Mouse (Mus musculus) stomach, embryonic 14.5 days (tissue): ENCODE measurements around the gene Ank3. TPM values are rescaled to one million over a fixed set of nuclear protein-coding genes. Genes with fewer than 3 reads are reported as not detected.

Experiments
- ATAC-seq: fragments of 200-750 bp; cut with Nextera tagmentation; 2 replicates; pipeline ENCODE4 v1.8.0; 2017; ENCODE audit warnings: low read depth, moderate TSS enrichment; ENCODE audit not compliant: insufficient number of reproducible peaks, insufficient read depth, low FRiP score
- H3K27ac ChIP-seq: fragments of 300-500 bp; sonication (generic); 2 replicates; pipeline ENCODE4 v1.5.1; 2014; ENCODE audit warnings: mild to moderate bottlenecking, low read length, moderate library complexity, mixed read lengths
- H3K27me3 ChIP-seq: fragments of 300-500 bp; sonication (generic); 2 replicates; pipeline ENCODE4 v1.6.1; 2014; ENCODE audit warnings: low read length, control low read depth, mixed read lengths; ENCODE audit not compliant: control insufficient read depth, insufficient read depth
- H3K36me3 ChIP-seq: fragments of 300-500 bp; sonication (generic); 2 replicates; pipeline ENCODE4 v1.6.1; 2014; ENCODE audit warnings: mild to moderate bottlenecking, control low read depth, low read length, moderate library complexity, mixed read lengths; ENCODE audit not compliant: control insufficient read depth, insufficient read depth
- H3K4me1 ChIP-seq: fragments of 300-500 bp; sonication (generic); 2 replicates; pipeline ENCODE4 v1.6.1; 2014; ENCODE audit warnings: low read length, control low read depth, mixed read lengths; ENCODE audit not compliant: control insufficient read depth, insufficient read depth
- H3K4me2 ChIP-seq: fragments of 300-500 bp; sonication (generic); replicated peaks from 2 replicates; pipeline ENCODE4 v1.6.1; 2014; ENCODE audit warnings: low read depth, low read length, control low read depth
- H3K4me3 ChIP-seq: fragments of 300-500 bp; sonication (generic); 2 replicates; pipeline ENCODE4 v1.5.1; 2014; ENCODE audit warnings: low read depth, low read length, control low read depth
- H3K9ac ChIP-seq: fragments of 300-500 bp; sonication (generic); replicated peaks from 2 replicates; pipeline ENCODE4 v1.6.1; 2014; ENCODE audit warnings: low read depth, mild to moderate bottlenecking, control low read depth, low read length, moderate library complexity, mixed read lengths
- H3K9me3 ChIP-seq: fragments of 300-500 bp; sonication (generic); 2 replicates; pipeline ENCODE4 v1.6.1; 2016; ENCODE audit warnings: low read depth, low read length, control low read depth; ENCODE audit not compliant: control insufficient read depth
- WGBS: fragments of 180-500 bp; shearing (Covaris S2); extraction: QIAGEN DNeasy Blood & Tissue Kit; methylation state at CpG from one replicate; pipeline ENCODE4 v1.1.7; 2014; 5-methylcytosine and 5-hydroxymethylcytosine counted together
- polyA plus RNA-seq: library from polyadenylated mRNA; unstranded; fragments of >200 nt; fragmentation: Nextera tagmentation; extraction: Ambion mirVana; gene quantifications from 2 replicates; pipeline ENCODE4 v1.2.1, GENCODE M21; 2014

Gene Ank3
- polyA plus RNA-seq, 1 experiment from 2014 or later: 46.1 TPM

GRCm38 (mm10) chr10:69634891-69635290 lies 236.3 kb downstream of the Ank3 start:
- Histone ChIP-seq H3K4me1 (0 out of 2 replicates have a peak, but pooled peaks cover 3% of the 10 kb centered on the region), H3K9ac (no peak overlapping the region), H3K27ac (no peak overlapping the region), H3K4me2 (no peak overlapping the region), H3K4me3 (no peak overlapping the region), H3K27me3 (no peaks in the 10 kb centered on the region), H3K9me3 (no peaks in the 10 kb centered on the region), H3K36me3 (no peaks in the 10 kb centered on the region)
- ATAC-seq: no peak
- whole genome bisulfite sequencing: 84% methylated on average over 5 of the region's 5 CpGs

DNA sequence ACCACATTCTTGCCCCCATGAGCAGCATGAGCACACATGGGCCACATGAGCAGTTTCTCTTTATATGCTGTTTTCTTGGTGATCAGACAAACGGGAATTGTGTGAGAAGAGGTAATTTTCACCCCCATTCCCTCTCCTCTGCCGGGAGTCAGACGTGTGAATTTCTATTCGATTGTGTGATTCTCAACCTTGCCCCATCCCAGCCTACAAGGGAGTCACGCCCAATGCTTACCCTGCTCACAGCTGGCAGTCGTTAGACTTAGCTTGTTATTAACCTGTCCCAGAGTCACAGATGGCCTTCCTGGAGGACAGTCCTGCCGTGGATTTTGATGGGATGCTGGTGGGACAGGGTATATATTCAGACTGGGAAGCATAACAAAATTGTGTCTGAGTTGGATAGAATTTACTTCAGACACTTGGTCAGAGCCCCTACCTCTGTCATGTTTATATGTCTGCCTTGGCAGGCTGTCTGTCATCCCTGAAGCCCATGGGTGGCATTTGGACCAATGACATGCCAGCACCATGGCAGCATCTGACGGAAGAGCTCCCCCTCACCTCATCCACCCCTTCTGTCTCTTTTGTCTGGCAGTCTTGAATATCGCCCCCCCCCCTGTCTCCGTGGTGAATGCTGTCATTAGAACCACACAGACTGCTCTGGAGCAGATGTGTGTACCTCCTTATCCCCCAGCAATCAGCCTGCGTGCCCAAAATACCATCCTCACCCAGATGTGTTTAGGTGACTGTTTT lies 237.5 kb downstream of the Ank3 start:
- Histone ChIP-seq H3K9me3 (no peaks in the 10 kb centered on the region), H3K4me2 (no peak overlapping the region), H3K4me3 (no peak overlapping the region), H3K36me3 (no peaks in the 10 kb centered on the region), H3K27me3 (no peaks in the 10 kb centered on the region), H3K4me1 (no peaks in the 10 kb centered on the region), H3K27ac (no peak overlapping the region), H3K9ac (no peak overlapping the region)
- ATAC-seq: no peak
- WGBS: 52% methylated on average over 11 of the region's 11 CpGs

DNA sequence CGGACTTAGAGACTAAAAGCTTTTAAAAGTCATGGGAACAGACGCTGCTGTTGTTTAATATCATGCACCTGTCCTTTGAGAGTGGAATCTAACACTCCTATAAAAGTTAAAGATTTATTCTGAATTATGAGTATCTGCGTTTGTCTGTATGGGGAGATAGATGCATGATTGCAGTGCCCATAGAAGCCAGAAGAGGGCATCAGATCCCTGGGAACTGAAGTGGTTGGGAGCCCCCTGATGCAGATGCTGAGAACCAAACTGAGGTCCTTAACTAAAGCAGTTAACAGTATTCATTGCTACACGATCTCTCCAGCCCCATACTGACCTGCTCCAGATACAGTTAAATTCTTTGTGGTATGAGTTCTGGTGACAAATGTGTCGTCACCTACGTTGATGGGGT lies 240.6 kb downstream of the Ank3 start:
- no peak overlapping the region for H3K27ac ChIP-seq

DNA sequence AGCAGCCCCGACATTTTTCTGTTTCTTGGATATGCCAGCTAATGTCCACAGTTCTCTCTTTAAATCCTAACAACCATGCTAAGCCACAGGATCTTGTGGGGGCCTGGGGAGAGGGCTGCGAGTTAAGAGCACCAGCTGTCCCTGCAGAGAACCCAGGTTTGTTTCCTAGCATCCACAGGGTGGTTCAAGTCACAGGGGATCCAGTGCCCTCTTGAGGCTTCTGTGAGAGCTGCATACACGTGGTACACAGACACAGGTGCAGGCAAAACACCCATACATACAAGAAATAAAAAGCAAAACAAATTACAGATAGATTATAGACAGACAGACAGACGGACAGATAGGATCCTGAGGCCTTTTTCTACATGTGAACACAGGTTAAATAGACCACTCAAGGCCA lies 242.0 kb downstream of the Ank3 start:
- WGBS: 71% methylated on average over 4 of the region's 4 CpGs

More for the DNA sequence above, 240.6 kb downstream of the Ank3 start:
- Histone ChIP-seq H3K9me3 (no peaks in the 10 kb centered on the region), H3K27me3 (no peaks in the 10 kb centered on the region), H3K36me3 (no peaks in the 10 kb centered on the region), H3K4me3 (no peak overlapping the region), H3K4me1 (no peaks in the 10 kb centered on the region), H3K9ac (no peak overlapping the region), H3K4me2 (no peak overlapping the region)
- 85% methylated on average over 6 of the region's 6 CpGs for WGBS
- ATAC-seq: no peak

DNA sequence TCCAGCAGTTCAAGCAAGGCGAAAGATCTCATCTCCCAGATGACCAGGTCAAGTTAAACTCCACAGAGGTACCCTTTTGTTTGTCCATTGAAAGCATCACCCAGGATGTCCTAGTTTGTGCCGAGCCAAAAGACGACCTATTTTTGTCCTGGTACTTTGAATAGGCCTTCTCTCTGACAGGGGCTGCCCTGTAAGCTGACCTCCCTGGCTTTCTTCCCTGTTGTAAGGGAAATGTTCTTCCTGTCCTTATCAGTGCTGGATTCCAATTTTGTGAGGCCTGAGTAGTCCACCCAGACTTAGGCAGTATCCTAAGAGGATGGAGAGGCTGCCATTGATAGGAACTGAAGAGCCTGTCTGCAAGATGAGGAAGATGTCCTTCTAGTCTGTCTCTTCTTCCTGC lies 244.9 kb downstream of the Ank3 start:
- H3K4me1 ChIP-seq: no peaks in the 10 kb centered on the region
- H3K27me3 ChIP-seq: no peaks in the 10 kb centered on the region
- H3K9ac ChIP-seq: no peak overlapping the region
- no peak overlapping the region for H3K4me3 ChIP-seq
- no peak overlapping the region for H3K27ac ChIP-seq
- no peak overlapping the region for H3K4me2 ChIP-seq
- ATAC-seq: no peak
- no peaks in the 10 kb centered on the region for H3K36me3 ChIP-seq
- H3K9me3 ChIP-seq: no peaks in the 10 kb centered on the region
- WGBS: 66% methylated on average over 3 of the region's 3 CpGs

More for the DNA sequence above, 242.0 kb downstream of the Ank3 start:
- Histone ChIP-seq H3K4me3 (no peak overlapping the region), H3K9me3 (no peaks in the 10 kb centered on the region), H3K9ac (no peak overlapping the region), H3K27ac (no peak overlapping the region), H3K4me2 (no peak overlapping the region), H3K27me3 (no peaks in the 10 kb centered on the region), H3K36me3 (no peaks in the 10 kb centered on the region), H3K4me1 (no peaks in the 10 kb centered on the region)
- ATAC-seq: no peak

DNA sequence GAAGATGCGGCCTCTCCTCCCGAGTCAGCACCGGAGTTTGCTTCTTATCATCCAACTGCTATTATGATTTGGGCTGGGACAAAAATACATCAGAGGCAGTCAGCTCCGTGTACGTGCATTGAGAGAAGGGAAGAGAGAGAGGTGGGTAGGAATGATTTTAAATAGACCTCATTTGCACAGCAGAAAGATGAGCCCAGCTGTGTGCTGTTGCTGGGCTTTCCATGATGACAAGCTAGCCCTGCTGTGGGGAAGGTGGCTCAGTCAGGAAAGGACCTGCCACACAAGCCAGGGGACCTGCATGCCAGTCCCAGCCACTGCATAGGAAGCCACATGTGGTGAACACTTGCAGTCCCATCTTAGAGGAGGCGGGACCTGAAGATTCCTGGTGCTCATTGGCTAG lies 245.4 kb downstream of the Ank3 start:
- no peak overlapping the region for H3K4me3 ChIP-seq
- no peak overlapping the region for H3K27ac ChIP-seq
- no peaks in the 10 kb centered on the region for H3K9me3 ChIP-seq
- no peak overlapping the region for H3K4me2 ChIP-seq
- H3K9ac ChIP-seq: no peak overlapping the region
- 79% methylated on average over 6 of the region's 6 CpGs for WGBS
- H3K4me1 ChIP-seq: no peaks in the 10 kb centered on the region
- ATAC-seq: no peak
- no peaks in the 10 kb centered on the region for H3K27me3 ChIP-seq
- H3K36me3 ChIP-seq: no peaks in the 10 kb centered on the region

DNA sequence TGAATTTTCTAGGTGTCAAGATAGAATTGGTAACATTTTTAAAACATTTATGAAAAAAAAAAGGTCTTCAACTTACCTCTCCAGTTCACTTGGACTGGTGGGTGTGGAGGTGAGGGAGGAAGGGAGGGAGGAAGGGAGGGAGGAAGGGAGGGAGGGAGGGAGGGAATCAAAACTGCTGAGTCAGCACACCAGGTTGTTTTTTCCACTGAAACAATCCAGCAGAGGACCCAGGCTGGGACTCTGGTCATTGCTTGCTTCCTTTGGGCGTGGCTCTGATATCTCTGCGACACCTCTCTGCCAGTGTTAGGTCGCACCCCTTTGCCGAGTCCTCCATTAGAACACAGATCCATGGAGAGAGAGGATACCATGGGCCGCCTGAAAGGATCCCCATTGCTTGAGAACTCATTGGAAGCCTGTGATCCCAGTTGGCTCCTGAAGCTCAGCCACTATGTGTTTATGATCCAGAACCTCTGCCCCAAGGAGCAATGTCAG lies 246.8 kb downstream of the Ank3 start:
- no peak overlapping the region for H3K27ac ChIP-seq
- no peak overlapping the region for H3K9ac ChIP-seq
- no peak overlapping the region for H3K4me2 ChIP-seq
- no peaks in the 10 kb centered on the region for H3K36me3 ChIP-seq
- peaks cover 5% of the 10 kb centered on the region; the same call in 1 of the 2 replicates for H3K4me1 ChIP-seq
- no peak for ATAC-seq
- WGBS: 83% methylated on average over 5 of the region's 5 CpGs
- H3K27me3 ChIP-seq: no peaks in the 10 kb centered on the region
- H3K4me3 ChIP-seq: no peak overlapping the region
- no peaks in the 10 kb centered on the region for H3K9me3 ChIP-seq

GRCm38 (mm10) chr10:69645929-69646328 lies 247.4 kb downstream of the Ank3 start:
- H3K4me1 ChIP-seq: peaks cover 5% of the 10 kb centered on the region; the same call in 1 of the 2 replicates
- H3K4me2 ChIP-seq: no peak overlapping the region
- H3K9ac ChIP-seq: no peak overlapping the region
- 91% methylated on average over 9 of the region's 9 CpGs for WGBS
- no peak for ATAC-seq
- H3K27ac ChIP-seq: no peak overlapping the region
- no peak overlapping the region for H3K4me3 ChIP-seq
- H3K27me3 ChIP-seq: no peaks in the 10 kb centered on the region
- no peaks in the 10 kb centered on the region for H3K9me3 ChIP-seq
- H3K36me3 ChIP-seq: no peaks in the 10 kb centered on the region

GRCm38 (mm10) chr10:69650074-69650473 lies 251.5 kb downstream of the Ank3 start:
- Histone ChIP-seq H3K36me3 (no peaks in the 10 kb centered on the region), H3K4me1 (peaks cover 14% of the 10 kb centered on the region), H3K27me3 (no peaks in the 10 kb centered on the region), H3K4me3 (no peak overlapping the region), H3K4me2 (no peak overlapping the region), H3K9ac (no peak overlapping the region), H3K27ac (no peak overlapping the region), H3K9me3 (no peaks in the 10 kb centered on the region)
- WGBS: 30% methylated on average over 3 of the region's 4 CpGs
- ATAC-seq: no peak
